Mouse (Mus musculus) gastrocnemius, postnatal 10 days (tissue): ENCODE results near the gene Prl8a9. TPM values are rescaled to one million over a fixed set of nuclear protein-coding genes. Genes with fewer than 3 reads are reported as not detected.

Experiments used
- DNase-seq: peaks from one replicate; pipeline ENCODE4 v3.0.0; 2021; ENCODE audit warnings: mixed read lengths
- long read RNA-seq, 2 experiments: library from polyadenylated mRNA; stranded (forward); transcript quantifications; one replicate each; pipeline ENCODE4 v2.0.0; 2021
- total RNA-seq, 2 experiments: library from RNA; stranded (reverse); gene quantifications; 2 replicates each; pipeline ENCODE4 v1.2.3; 2021

Prl8a9 gene
- total RNA-seq, result not detected
- long read RNA-seq, experiment 1, result 0 reads
- long read RNA-seq, experiment 2, result 0 reads

- DNase-seq, result no peak
These were observed at the start of gene Prl8a9 for GRCm38 (mm10) chr13:27564506-27564905. TSS of gene Prl8a9 (minus strand) at chr13:27564606.

DNA sequence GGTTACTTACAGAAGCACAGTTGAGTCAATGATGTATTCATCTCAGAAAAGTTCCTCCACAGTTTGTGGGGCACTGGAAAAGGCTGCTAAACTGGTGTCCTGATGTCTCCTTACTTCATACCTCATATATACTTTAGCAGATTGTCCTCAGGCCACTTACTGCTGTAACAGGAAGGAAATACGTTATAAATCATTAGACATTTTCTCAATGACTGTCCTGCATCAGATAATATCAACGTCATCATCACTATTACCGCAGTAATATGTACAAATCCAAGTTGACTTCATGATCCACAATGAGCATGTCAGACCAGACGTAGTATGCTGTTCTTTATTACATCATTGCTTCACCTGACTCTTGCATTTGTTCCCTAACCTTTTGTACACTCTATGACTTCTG lies 46.1 kb upstream of the Prl8a9 start, which contains the start of gene Prl7b1:
Gene Prl7b1, minus strand, starts transcription at position 101 of the 400 bp plus-strand sequence.
- no peak for DNase-seq

DNA sequence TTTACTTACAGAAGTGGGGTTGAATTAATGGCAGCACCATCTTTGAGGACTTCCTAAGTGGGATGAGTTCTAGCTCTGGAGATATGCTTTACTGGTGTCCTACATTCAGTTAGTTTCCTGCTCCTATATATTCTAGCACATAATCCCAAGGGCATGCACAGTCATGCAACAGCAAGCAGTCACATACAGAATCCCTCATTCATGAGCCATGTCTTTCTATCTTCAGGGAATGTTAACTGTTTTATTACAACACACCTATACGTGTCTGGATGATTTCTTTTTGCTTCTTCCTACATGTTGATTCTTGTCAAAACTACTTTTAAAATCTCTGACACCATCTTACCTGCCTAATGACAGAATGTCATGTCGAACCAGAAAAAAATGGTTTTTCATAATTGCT lies 17.7 kb upstream of the Prl8a9 start, which contains the start of gene Prl8a1:
Gene Prl8a1, minus strand, starts transcription at position 101 of the 400 bp plus-strand sequence.
- no peak for DNase-seq

- no peak for DNase-seq
These were observed 11.1 kb downstream of the Prl8a9 start for GRCm38 (mm10) chr13:27553336-27553735.

- DNase-seq, result no peak
These were observed 41.2 kb downstream of the Prl8a9 start for GRCm38 (mm10) chr13:27523156-27523555.

DNA sequence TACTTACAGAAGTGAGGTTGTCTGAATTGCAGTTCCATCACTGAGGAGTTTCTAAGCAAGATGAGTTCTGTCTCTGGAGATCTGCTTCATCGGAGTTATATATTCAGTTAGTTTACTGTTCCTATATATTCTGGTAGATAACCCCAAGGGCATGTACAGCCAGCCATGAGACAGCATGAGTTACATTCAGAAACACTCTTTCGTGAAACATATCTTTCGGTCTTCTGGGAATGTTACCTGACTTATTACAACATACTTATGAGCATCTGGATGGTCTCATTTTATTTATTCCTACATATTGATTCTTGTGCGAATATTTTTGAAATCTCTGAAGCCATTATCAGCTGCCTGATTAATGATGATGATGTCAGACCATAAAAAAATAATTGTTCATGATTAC lies 51.3 kb downstream of the Prl8a9 start, which contains the start of gene Prl8a8:
Gene Prl8a8, minus strand, starts transcription at position 101 of the 400 bp plus-strand sequence.
- DNase-seq, result no peak

Other genes with a start within 250 kb of the Prl8a9 start
- gene Prl8a2, start 218.9 kb downstream of the Prl8a9 start, total RNA-seq, result not detected
- not detected for gene Prl2b1, start 173.8 kb downstream of the Prl8a9 start, total RNA-seq
- gene Prl8a6, start 125.9 kb downstream of the Prl8a9 start, total RNA-seq, result not detected
- gene Prl8a8, start 51.4 kb downstream of the Prl8a9 start, total RNA-seq, result not detected
- not detected for gene Prl8a1, start 17.6 kb upstream of the Prl8a9 start, total RNA-seq
- gene Prl7b1, start 46.0 kb upstream of the Prl8a9 start, total RNA-seq, result not detected
- not detected for gene Prl7a1, start 77.9 kb upstream of the Prl8a9 start, total RNA-seq
- gene Prl7a2, start 103.4 kb upstream of the Prl8a9 start, total RNA-seq, result not detected
- not detected for gene Prl7d1, start 152.1 kb upstream of the Prl8a9 start, total RNA-seq
- gene Prl7c1, start 216.2 kb upstream of the Prl8a9 start, total RNA-seq, result not detected
- gene Prl2a1, start 237.0 kb upstream of the Prl8a9 start, total RNA-seq, result not detected